Mouse (Mus musculus): Measurements from ENCODE around the gene Elavl1. TPM values are rescaled to one million over a fixed set of nuclear protein-coding genes. Genes with fewer than 3 reads are reported as not detected.

The Elavl1 gene
- polyA plus RNA-seq, 1 experiment from 2014 or later, result 59.6 TPM

- Histone ChIP-seq H3K9ac (replicated peaks) (no peak overlapping the region), H3K4me1 (ENCODE audit: insufficient read depth) (no peaks in the 10 kb centered on the region; the same call in 1 of the 2 replicates), H3K9me3 (ENCODE audit: low read length) (no peaks in the 10 kb centered on the region), H3K27ac (ENCODE audit: low read depth) (no peak overlapping the region), H3K4me2 (ENCODE audit: low read depth, low read length) (no peak overlapping the region), H3K27me3 (ENCODE audit: insufficient read depth, low read length) (no peaks in the 10 kb centered on the region), H3K36me3 (replicated peaks; ENCODE audit: insufficient read depth, low read length) (peaks cover 79% of the 10 kb centered on the region), H3K4me3 (ENCODE audit: low read depth, low read length) (no peak overlapping the region)
- peak; percentile 81 for ATAC-seq
- 57% methylated on average over 3 of the region's 3 CpGs for WGBS (ENCODE audit: insufficient replicate concordance)
- no peak for DNase-seq
- TF ChIP-seq EP300 (IDR thresholded peaks at IDR 0.05; ENCODE audit: low read depth) (peak; percentile 51; the same call in 1 of the 2 replicates), CTCF (IDR thresholded peaks at IDR 0.05; ENCODE audit: low read depth) (no peak)
Measured at GRCm38 (mm10) chr8:4304124-4304547, 21.1 kb downstream of the Elavl1 start.

DNA sequence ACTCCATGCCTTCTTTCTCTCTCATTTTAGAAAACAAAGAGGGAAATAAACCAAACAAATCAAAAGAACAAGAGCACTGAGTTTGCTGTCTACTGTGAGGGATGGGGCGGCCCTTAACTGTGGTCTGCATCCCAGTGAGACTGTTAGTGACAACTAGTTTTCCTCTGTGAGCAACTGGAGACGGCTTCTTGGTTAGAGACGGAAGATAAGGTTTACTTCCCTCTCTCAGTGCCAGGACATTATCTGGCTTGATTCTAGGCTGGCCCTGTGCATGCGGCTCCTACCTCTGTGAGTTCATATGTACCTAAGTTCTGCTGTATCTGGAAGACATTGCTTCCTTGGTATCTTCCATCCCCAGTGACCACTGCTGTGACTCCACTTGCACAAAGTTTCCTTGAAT lies 27.4 kb downstream of the Elavl1 start:
- 75% methylated on average over 4 of the region's 4 CpGs for WGBS (ENCODE audit: insufficient replicate concordance)
- TF ChIP-seq EP300 (IDR thresholded peaks at IDR 0.05; ENCODE audit: low read depth), result no peak
- no peak for TF ChIP-seq CTCF (IDR thresholded peaks at IDR 0.05; ENCODE audit: low read depth)
- H3K27ac ChIP-seq (ENCODE audit: low read depth), result no peak overlapping the region

DNA sequence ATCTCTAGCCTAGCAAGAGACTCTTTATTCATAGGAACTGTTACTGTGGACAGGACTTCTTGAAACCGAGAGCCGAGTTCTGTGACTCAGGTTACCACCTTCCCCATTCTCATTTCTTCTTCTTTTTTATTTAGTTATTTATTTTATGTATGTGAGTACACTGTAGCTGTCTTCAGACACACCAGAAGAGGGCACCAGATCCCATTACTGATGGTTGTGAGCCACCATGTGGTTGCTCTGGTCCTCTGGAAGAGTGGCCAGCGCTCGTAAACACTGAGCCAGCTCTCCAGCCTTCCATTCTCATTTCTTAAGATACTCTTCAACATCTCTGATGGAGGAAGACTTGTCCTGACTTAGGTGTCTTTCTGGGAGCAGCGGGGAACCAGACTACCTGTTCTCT lies 32.5 kb downstream of the Elavl1 start:
- ATAC-seq, result no peak
- Histone ChIP-seq H3K9me3 (ENCODE audit: low read length) (no peaks in the 10 kb centered on the region), H3K4me2 (ENCODE audit: low read depth, low read length) (no peak overlapping the region), H3K36me3 (replicated peaks; ENCODE audit: insufficient read depth, low read length) (peaks cover 85% of the 10 kb centered on the region), H3K4me3 (ENCODE audit: low read depth, low read length) (no peak overlapping the region), H3K27ac (ENCODE audit: low read depth) (no peak overlapping the region), H3K27me3 (ENCODE audit: insufficient read depth, low read length) (no peaks in the 10 kb centered on the region), H3K4me1 (ENCODE audit: insufficient read depth) (no peaks in the 10 kb centered on the region), H3K9ac (replicated peaks) (no peak overlapping the region)
- DNase-seq, result no peak
- TF ChIP-seq CTCF (IDR thresholded peaks at IDR 0.05; ENCODE audit: low read depth), result peak; percentile 29
- no peak for TF ChIP-seq EP300 (IDR thresholded peaks at IDR 0.05; ENCODE audit: low read depth)
- WGBS (ENCODE audit: insufficient replicate concordance), result 86% methylated on average over 5 of the region's 5 CpGs

More for the DNA sequence above, 27.4 kb downstream of the Elavl1 start:
- ATAC-seq (no peak), DNase-seq (no peak)
- H3K4me3 ChIP-seq (ENCODE audit: low read depth, low read length), result no peak overlapping the region
- no peaks in the 10 kb centered on the region for H3K27me3 ChIP-seq (ENCODE audit: insufficient read depth, low read length)
- no peaks in the 10 kb centered on the region for H3K4me1 ChIP-seq (ENCODE audit: insufficient read depth)
- peaks cover 85% of the 10 kb centered on the region for H3K36me3 ChIP-seq (replicated peaks; ENCODE audit: insufficient read depth, low read length)
- H3K4me2 ChIP-seq (ENCODE audit: low read depth, low read length), result no peak overlapping the region
- H3K9ac ChIP-seq (replicated peaks), result no peak overlapping the region
- H3K9me3 ChIP-seq (ENCODE audit: low read length), result no peaks in the 10 kb centered on the region

- Histone ChIP-seq H3K4me2 (ENCODE audit: low read depth, low read length) (peak overlapping the region; percentile 86), H3K36me3 (replicated peaks; ENCODE audit: insufficient read depth, low read length) (peaks cover 21% of the 10 kb centered on the region), H3K4me1 (ENCODE audit: insufficient read depth) (peaks cover 14% of the 10 kb centered on the region), H3K27me3 (ENCODE audit: insufficient read depth, low read length) (no peaks in the 10 kb centered on the region), H3K9me3 (ENCODE audit: low read length) (no peaks in the 10 kb centered on the region), H3K4me3 (ENCODE audit: low read depth, low read length) (peak overlapping the region; percentile 71), H3K27ac (ENCODE audit: low read depth) (peak overlapping the region; percentile 73), H3K9ac (replicated peaks) (peak overlapping the region; percentile 75)
- ATAC-seq (peak; percentile 55), DNase-seq (no peak)
- TF ChIP-seq EP300 (IDR thresholded peaks at IDR 0.05; ENCODE audit: low read depth) (no peak), CTCF (IDR thresholded peaks at IDR 0.05; ENCODE audit: low read depth) (no peak)
- 28% methylated on average over 9 of the region's 9 CpGs for WGBS (ENCODE audit: insufficient replicate concordance)
Measured at GRCm38 (mm10) chr8:4276111-4276465, 49.1 kb downstream of the Elavl1 start.

- DNase-seq (peak; percentile 95), ATAC-seq (peak; percentile 98)
- Histone ChIP-seq H3K4me3 (ENCODE audit: low read depth, low read length) (peak within 1 kb of the TSS; percentile 71), H3K4me2 (ENCODE audit: low read depth, low read length) (peak within 1 kb of the TSS; percentile 86), H3K9ac (replicated peaks) (peak within 1 kb of the TSS; percentile 75), H3K9me3 (ENCODE audit: low read length) (no peaks in the 10 kb centered on the region), H3K36me3 (replicated peaks; ENCODE audit: insufficient read depth, low read length) (peaks cover 24% of the 10 kb centered on the region), H3K27ac (ENCODE audit: low read depth) (peak within 1 kb of the TSS; percentile 73), H3K27me3 (ENCODE audit: insufficient read depth, low read length) (no peaks in the 10 kb centered on the region), H3K4me1 (ENCODE audit: insufficient read depth) (peaks cover 14% of the 10 kb centered on the region)
- under 1% methylated on average over 39 of the region's 39 CpGs for WGBS (ENCODE audit: insufficient replicate concordance)
- no peak for TF ChIP-seq CTCF (IDR thresholded peaks at IDR 0.05; ENCODE audit: low read depth)
- TF ChIP-seq EP300 (IDR thresholded peaks at IDR 0.05; ENCODE audit: low read depth), result no peak
Measured at GRCm38 (mm10) chr8:4275275-4276110, 49.7 kb downstream of the Elavl1 start, which contains the start of gene Timm44. Gene Timm44 (minus strand): TSS chr8:4275913.

DNA sequence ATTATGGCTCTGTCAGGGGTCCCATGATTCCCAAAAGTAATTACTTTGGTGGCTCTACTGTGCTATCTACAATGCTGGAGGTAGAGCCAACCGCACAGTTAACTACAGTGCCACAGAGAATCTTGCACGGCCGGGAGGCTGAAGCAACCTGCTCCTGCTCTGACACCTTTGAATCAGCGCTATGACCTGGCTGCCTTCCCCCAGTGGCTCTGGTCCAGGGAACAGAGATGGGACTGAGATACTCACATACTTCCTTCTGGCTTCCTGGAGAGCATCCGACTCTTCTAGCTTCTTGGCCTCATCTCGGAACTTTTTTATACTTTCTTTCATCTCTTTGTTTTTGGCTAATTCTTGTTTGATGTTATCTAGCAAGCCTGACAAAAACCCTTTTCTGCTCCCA lies 55.6 kb downstream of the Elavl1 start:
- Histone ChIP-seq H3K27ac (ENCODE audit: low read depth) (no peak overlapping the region), H3K27me3 (ENCODE audit: insufficient read depth, low read length) (no peaks in the 10 kb centered on the region), H3K4me2 (ENCODE audit: low read depth, low read length) (no peak overlapping the region), H3K36me3 (replicated peaks; ENCODE audit: insufficient read depth, low read length) (peaks cover 82% of the 10 kb centered on the region), H3K4me3 (ENCODE audit: low read depth, low read length) (no peak overlapping the region), H3K9ac (replicated peaks) (no peak overlapping the region), H3K9me3 (ENCODE audit: low read length) (no peaks in the 10 kb centered on the region), H3K4me1 (ENCODE audit: insufficient read depth) (peaks cover 4% of the 10 kb centered on the region)
- TF ChIP-seq CTCF (IDR thresholded peaks at IDR 0.05; ENCODE audit: low read depth) (no peak), EP300 (IDR thresholded peaks at IDR 0.05; ENCODE audit: low read depth) (no peak)
- 92% methylated on average over 6 of the region's 6 CpGs for WGBS (ENCODE audit: insufficient replicate concordance)
- DNase-seq, result no peak
- ATAC-seq, result no peak
